Mouse (Mus musculus) layer of hippocampus, postnatal 36 days (tissue): ENCODE data around the gene Zbtb4. TPM values are rescaled to one million over a fixed set of nuclear protein-coding genes. Genes with fewer than 3 reads are reported as not detected.
"Not testable (repeated sequence)": the region's sequence is repeated elsewhere in the genome, so short reads cannot be mapped to it uniquely, and the experiment has no call there.

Experiments
- DNase-seq, 2 experiments: peaks; one replicate each; pipeline ENCODE4 v3.0.0; 2022
- total RNA-seq, 2 experiments: library from RNA; stranded (reverse); gene quantifications; 2 replicates each; pipeline ENCODE4 v1.2.3; 2021

Zbtb4 gene
- 100 to 1,000 TPM; 116 to 126 TPM for total RNA-seq

DNA sequence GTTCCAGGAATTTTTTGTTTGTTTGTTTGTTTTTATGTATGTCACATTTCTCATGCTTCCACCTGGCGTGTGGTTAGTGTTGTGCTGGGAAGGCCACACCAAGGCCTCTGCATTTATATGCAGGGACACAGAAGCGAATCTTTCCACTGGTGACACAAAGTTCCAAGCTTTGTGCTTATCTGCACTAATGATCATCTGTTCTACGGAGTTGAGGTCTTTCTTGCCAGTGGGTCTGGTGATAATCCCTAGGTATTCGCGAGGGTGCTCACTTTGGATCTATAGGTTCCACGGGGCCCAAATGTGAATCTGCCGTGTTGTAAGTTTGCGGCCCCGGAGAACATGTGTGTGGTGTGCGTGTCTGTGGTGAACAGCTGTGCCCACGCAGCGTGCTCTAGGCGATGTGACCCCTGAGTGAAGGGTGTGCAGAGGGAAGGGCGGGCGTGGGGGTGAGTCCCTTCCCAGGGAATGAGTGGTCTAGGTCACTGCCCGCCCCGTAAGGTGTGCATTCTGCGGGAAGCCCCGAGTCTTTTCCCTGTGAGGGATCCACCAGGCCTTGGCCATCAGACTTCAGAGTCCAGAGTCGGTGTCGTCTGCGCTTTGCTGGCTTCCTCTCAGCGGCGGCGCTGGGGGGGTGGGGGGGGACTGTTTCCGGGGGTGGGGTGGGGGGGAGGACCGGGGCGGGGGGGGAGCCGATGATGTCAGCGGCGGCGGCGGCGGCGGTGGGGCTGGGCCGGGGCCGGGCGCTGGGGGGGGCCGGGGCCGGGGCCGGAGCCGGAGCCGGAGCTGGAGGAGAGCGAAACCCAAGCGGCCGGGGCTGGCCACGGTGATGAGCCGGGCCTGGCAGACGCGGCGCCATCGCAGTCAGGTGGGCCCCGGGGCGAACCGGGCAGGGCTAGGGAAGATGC, at the start of gene Zbtb4:
Gene Zbtb4 (plus strand): TSS at position 692 of the 905 bp plus-strand sequence.
- peak in 1 of 2 experiments; percentile 31 for DNase-seq

DNA sequence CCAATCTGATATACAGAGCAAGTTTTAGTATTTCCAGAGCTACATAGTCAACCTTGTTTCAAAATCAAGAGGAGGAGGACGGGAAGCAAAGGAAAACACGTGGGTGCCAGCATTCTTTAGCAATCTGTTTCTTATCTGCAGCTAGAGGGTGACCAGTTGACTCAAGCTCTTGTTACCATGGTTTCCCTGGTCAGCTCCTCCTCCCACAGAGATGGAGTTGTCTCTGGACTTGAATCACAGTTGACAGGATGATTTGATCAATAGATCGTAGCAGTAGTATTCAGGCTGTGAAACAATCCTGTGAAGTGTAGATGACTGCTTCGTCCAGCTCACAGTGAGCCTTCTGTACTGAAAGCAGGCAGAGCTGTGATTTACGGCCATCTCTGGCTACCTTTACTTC, 49.8 kb upstream of the Zbtb4 start:
- DNase-seq, result no peak

DNA sequence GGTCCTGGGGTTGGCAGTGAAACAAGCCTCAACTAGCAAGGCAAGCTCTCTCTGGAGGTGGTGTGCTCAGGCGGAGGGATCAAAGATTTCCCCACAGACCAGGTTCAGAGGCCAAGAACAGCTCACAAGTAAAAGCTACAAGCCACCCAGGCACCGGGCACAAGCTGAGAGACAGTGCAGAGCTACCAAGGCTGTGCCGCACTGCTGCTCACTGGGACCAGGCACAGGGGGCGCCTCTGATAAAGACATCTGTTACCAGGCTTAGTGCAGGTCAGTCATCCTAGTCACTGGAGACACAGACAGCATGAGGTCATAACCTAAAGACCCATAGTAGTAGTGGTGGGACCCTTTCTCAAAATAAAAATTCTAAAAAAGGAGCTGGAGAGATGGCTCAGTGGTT, 48.8 kb upstream of the Zbtb4 start:
- no peak for DNase-seq

DNA sequence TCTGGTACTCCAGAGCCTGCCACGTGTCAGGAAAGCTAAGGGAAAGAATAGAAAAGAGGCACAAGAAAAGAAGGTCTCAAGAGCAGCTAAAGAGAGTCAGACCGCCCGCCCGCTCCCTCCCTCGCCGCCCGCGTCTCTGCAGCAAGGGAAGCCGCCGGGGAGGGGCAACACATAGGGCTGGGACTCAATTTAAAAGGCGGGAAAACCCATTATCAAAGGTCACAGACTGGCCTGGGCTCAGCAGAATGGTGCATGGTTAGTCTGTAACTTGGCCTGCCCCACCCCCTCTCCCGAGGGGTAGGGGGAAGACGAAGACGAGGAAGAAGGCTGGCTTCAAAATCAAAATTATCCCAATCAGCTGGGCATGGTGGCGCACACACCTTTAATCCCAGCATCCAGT, 47.1 kb upstream of the Zbtb4 start:
- no peak for DNase-seq

DNA sequence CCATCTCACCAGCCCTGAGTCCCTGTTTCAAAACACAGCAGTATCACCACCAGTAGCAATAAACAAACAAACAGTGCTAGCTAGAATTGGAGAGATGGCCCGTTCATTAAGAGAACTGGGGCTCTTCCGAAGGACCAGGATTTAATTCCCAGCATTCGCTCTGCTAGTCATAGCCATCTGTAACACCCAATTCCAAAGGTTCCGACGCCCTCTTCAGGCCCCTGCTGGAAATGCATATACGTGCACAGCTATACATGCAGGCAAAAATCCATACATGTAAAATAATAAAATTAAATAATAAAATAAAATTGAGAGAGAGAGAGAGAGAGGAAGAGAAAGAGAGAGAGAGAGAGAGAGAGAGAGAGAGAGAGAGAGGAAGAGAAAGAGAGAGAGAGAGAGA, 46.3 kb upstream of the Zbtb4 start:
- no peak for DNase-seq

DNA sequence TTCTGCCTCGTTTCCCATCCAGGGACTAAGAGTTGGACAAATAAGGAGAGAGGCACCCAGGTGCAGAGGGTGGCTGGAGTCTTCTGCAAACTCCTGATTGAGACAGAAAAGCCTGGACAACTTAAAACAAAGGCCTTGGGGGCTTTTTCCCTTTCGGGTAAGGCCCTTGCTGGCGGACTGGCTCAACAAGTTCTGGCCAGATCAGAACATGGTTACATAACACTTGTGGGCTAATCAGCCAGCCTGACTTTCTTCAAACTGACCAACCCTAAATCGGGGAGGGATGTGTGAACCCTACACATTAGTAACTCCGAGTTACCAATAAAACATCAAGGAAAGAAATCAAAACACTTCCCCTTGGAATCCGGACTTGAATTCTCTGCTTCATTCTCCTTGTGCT, 44.9 kb upstream of the Zbtb4 start:
- no peak for DNase-seq

DNA sequence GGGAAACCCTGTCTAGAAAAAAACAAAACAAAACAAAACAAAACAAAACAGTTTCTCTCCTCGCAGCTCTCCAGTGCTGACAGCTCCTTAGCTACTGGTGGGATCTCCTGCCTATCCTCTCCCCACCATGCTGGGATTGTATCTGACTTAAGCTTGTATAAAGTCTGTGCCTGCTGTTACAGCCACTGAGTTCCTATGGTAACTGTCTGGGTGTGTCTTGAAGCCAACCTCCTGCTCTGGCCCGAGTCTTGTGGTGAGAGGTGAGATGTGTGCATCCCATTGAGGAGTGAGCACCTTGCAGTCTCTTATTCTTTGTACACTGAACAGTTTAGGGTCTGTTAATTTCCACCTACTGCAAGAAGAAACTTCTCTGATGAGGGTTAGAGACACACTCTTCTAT, 42.6 kb upstream of the Zbtb4 start:
- DNase-seq, result no peak

DNA sequence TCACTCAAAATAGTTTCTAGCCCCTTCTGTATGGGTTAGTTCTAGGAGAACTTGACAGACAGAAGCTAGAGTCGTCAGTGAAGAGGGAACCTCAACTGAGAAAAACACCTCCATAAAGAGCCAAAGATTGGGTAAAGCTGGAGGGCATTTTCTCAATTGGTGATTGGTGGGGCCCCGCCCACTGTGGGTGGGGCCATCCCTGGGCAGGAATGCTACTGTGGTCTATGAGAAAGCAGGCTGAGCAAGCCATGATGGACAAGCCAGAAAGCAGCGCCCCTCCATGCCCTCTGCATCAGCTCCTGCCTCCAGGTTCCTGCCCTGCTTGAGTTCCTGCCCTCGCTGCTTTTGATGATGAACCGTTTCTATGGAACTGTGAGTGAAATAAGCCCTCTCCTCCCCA, 39.8 kb upstream of the Zbtb4 start:
- DNase-seq, result no peak

DNA sequence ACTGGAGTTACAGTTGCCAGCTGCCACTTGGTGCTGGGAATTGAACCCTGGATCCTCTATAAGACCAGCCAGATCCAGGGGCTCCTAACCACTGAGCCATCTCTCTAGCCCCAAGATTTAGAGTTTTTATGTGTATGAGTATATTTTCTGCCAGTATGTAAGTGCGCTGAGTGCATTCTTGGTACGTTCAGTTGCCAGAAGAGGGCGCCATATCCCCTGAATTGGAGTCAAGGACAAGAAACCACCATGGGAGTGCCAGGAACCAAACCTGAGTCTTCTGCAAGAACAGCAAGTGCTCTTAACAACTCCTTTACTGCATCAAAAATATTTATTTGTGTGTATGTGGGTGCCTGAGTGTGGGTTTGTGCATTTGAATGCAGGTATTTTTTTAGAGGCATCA, 36.6 kb upstream of the Zbtb4 start:
- no peak for DNase-seq

DNA sequence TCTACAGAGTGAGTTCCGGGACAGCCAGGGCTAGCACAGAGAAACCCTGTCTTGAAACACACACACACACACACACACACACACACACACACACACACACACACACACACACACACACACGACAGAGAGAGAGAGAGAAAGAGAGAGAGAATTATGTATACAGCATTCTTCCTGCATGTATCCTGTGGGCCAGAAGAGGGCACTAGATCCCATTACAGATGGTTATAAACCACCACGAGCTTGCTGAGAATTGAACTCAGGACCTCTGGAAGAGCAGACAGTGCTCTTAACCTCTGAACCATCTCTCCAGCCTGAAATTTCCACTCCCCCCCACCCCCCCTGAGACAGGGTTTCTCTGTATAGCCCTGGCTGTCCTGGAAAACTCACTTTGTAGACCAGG, 34.3 kb upstream of the Zbtb4 start:
- not testable (repeated sequence) for DNase-seq

DNA sequence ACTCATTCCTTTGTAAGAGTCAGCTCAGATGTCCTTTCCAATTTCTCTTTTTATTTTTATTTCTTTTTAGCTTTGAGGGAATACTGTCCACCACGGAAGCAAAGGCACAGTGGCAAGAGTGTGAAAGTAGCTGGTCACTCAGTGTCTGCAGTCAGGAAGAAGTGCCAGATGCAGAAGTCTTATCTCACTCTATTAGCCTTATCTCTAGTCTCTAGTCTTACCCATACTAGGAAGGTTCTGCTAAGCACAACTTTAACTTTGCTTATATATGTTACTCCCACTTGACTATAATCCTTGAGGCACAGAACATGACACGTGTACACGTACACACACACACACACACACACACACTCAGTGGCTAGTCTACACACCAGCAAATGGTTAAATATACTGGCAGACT, 14.1 kb upstream of the Zbtb4 start:
- DNase-seq, result no peak

DNA sequence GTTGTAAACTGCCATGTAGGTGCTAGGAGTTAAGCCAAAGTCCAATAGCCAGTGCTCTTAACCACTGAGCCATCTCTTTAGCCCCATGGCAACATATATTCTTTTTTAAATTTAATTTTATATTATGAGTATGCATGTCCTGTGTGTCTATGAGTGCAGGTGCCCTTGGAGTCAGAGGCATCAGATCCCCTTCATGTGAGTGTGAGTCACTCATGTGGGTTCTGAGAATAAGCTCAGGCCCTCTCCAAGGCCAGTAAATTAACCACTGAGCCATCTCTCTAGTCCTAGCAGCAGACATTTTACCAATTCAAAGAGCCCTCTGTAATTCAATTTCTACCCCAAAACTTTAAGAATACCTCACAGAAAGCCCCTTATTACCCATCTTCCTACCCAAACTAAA, 13.0 kb upstream of the Zbtb4 start:
- no peak for DNase-seq

DNA sequence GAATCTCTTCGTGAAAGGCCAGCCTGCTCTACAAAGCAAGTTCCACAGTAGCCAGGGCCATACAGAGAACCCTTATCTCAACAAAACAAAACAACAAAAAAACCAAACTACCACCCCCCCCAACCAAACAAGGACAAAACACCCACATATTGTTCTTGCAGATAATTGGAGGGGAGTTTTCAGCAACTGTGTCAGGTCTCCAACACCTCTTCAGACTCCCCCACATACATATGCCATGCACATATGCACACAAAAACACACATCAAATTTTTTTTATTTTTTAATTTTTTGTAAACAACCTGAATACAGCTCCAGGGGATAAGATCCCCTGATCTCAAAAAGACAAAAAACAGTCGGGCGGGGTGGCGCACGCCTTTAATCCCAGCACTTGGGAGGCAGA, 11.5 kb upstream of the Zbtb4 start:
- no peak for DNase-seq

DNA sequence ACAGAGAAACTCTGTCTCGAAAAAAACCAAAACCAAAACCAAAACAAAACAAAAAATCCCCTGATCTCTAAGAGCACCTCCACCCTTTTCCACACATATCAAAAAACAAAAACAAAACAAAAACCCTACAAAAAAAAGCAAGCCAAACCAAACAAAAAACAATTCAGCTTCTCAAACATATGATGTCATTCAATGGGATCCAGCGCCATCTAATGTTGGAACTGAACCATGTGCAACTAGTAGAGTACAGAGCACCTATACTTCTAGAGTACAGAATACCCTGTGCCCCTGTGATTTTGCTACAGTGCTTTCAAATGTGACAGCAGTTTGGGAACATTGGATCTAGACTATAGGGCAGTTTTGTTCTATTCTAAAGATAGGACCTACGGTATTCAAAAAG, 11.0 kb upstream of the Zbtb4 start:
- DNase-seq, result no peak

DNA sequence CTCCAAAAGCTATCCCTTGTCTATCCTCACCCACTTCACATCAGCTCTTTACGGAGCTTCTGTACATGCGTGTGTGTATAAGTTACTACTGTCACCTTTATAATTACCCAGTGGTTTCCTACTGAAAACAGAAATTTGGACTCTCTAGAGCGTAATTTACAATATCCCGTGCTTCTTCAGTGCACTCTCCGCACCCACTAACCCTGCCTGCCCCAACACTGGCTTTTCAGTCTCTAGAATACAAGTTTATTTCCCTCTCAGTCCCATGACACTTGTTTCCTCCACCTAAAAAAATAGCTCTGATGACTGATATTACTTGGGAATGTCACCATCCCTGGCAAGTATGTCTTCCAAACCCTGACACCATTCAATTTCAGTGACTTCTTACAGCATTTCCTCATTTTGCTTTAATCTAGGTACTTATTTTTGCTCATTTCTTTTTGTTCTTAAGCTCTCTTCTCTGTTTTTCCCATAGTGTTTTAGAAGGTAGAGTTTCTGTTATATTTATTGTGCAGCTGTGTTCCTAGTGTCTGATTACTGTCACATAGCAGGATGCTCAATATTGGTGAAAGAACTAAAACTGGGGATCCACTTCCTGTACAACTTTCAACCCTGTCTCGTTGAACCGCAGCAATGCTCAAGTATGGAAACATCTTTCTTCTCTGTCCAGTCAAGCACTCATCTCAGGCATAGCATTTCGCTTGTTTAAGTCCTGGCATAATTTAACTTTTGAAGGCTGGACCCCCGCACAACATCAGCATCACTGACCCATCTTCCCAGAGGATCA, 8.2 kb upstream of the Zbtb4 start:
- DNase-seq, result no peak

DNA sequence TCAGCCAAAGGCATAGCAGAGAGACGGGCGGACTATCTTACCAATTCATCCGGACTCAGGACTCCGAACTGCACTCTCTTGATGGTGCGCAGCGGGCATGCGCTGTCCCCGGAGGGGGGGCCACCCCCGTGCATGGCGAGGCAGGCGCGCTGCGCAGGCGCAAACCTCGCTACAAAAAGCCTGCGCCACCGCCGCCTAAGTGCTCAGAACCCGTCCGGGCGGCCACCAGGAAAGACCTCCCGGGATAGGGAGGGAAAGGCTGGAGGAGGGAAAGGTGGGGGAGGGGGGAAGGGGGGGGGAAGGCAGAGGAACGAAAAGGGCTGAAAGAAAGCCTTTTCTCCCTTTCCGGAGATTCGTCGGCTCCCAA, 7.6 kb upstream of the Zbtb4 start:
- DNase-seq, result peak; percentile 96 to 98

DNA sequence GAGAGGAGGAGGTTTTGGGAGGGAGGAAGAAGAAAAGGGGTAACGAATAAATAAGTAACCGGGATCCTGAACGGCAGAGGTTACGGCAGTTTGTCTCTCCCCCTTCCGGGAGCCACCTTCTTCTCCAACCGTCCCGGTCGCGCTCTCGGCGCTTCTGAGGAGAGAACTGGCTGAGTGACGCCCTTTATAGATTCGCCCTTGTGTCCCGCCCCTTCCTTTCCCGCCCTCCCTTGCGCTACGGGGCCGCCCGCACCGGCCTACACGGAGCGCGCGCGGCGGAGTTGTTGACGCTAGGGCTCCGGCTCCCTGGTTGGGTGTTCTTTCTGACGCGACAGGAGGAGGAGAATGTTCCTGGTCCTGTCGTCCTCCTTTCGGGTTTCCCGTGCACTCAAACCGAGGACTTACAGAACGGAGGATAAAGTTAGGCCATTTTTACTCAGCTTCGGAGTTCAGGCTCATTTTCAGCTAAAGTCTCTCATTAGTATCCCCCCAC, 7.2 kb upstream of the Zbtb4 start, which contains the start of gene Polr2a:
Gene Polr2a (minus strand): TSS at position 160 of the 493 bp plus-strand sequence.
- peak; percentile 96 to 97 for DNase-seq

DNA sequence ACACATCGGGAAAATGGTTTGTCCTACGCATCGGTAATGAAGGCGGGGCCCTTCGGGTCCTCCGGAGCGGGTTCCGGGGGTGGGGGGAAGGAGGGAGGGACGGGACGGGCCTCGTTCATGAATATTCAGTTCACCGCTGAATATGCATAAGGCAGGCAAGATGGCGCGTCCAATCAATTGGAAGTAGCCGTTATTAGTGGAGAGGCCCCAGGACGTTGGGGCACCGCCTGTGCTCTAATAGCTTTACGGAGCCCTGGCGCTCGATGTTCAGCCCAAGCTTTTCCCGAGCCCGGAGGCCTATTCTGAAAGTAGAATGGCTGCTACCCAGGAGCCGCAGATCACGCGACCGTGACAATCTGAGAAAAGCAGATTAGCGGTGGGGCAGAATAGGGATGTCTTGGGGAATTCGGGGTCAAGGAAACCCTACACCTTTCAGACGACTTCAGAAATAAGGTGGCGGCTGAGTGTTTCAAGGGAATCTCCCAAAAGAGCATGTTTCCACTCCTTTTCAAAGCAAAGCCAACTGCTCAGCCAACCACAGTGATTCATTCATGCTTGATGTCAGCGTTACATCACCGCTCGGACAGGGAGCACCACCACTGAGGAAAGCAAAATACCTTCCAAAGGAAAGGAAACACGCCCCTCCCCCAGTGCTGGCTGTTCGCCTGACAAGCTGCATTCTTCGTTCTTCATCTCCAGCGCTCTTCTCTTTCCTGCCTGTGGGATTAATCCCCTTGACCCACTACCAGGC, 6.6 kb upstream of the Zbtb4 start:
- DNase-seq, result peak; percentile 77 to 86

DNA sequence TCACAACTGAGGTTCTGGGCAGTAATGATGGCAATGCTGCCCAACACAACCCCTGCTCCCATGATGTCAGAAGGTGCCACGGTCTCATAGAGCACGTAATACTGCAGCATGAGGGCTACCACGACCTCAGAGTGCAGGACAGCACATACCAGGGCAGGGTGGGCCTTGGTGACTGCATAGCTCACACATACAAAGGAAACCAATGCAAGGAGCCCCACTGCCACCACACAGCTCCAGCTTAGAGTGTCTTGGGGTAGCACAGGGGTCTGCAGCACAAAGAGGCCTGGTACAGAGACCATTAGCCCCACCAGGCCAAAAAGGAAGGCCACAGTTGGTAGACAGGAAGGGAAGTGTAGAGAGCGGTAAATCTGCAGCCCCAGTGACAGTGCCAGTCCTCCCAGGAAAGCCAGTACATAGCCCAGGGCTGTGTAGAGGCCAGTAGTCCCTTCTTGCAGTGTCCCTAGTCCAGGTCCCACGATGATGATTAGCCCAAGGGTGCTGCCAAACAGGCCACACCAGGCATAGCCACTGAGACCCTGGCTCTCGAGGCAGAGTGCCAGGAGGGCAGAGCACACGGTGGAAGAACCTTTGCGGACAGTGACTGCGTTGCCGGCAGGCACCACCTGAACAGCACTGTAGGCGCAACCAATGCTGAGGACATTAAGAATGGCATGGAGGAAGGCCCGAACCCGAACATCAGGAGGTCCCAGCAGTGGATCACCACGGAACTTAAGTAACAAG, 5.4 kb upstream of the Zbtb4 start:
- DNase-seq, result no peak

DNA sequence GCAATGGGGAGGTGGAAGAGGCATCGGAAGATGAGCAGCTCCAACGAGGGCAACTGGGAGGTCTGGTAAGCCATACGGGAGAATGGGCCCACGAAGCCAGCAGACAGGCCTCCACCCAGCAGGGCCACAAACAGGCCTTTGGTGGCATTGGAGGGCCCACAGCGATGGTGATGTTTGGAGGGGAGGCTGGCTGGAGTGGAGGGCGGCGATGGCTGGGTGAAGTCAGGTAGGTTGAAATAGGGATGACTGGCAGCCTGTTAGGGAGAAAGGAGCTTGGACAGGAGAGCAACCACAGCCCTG, 4.9 kb upstream of the Zbtb4 start:
- no peak for DNase-seq

DNA sequence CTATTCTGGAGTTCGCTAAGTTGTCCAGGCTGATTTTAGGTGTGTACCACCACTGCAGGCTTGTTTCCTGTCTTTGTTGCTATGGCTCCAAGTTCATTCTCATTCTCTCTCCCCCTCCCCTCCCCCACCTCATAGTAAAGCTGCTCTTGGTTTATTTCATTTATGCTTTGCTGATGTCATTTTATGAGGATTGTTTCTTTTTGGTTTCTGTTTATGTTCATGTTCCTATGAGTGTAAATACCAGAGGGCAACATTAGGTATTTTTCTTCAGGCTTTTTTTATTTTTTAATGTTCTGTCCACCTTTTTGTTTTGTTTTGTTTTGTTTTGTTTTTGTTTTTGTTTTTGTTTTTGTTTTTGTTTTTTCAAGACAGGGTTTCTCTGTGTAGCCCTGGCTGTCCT, 3.8 kb upstream of the Zbtb4 start, which contains the start of gene Slc35g3:
Gene Slc35g3 (minus strand): TSS at position 101 of the 400 bp plus-strand sequence.
- no peak for DNase-seq

DNA sequence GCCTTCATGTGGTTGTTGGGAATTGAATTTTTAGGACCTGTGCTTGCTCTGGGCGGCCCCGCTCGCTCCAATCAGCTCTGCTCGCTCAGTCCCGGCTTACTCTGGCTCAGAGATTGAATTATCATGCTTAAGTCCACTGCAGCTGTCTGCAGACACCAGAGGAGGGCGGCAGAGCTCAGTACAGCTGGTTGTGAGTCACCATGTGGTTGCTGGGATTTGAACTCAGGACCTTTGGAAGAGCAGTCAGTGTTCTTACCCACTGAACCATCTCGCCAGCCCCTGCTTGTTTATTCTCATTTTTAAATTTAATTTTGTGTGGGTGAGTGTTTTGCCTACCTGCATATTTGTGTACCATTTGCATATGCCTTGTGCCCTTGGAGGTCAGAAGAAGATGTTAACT, 2.2 kb upstream of the Zbtb4 start:
- no peak for DNase-seq
